Mouse (Mus musculus) cerebellum, adult 8-10 months (tissue): ENCODE measurements around the gene Phka2.

Experiments used
- DNase-seq: peaks from one replicate; pipeline ENCODE4 v3.0.0; 2022

The Phka2 gene

DNA sequence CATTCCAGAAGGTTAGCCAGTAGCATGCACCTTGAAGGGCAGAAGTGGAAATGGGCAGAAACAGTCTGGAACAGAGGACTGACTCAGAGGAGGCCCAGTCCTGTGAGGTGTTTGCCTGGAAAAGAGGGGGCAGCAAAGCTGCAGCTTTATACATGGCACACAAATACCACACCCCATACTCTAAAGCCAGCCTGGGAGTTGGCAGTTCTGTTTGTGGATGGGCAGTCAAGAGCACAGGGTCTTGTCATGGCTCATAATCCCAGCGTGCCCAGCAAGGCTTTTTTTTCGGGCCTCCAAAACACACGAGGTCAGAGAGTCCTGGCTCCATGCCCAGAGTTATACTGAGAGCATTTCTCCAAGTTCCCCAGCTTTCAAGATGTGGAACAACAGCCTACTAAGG, 99.1 kb downstream of the Phka2 start:
- DNase-seq, result no peak

DNA sequence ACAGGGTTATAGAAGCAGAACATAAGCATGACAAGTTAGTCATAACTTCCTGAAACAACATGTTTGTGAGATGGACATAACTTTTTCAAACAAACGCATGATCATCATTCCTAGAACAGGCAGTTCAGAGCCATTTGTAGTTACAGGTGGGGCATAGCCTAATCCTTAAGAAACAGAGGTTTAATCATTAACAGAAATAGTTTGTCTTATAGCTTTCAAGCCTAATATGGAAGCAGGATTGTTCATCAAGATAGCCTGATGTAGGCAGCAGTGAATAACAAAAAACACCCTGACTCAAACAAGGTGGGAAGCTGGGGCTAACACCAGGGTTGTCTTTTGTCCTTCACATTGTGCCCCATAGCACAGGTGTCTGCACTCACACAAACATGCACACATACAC, 100.8 kb downstream of the Phka2 start:
- no peak for DNase-seq

DNA sequence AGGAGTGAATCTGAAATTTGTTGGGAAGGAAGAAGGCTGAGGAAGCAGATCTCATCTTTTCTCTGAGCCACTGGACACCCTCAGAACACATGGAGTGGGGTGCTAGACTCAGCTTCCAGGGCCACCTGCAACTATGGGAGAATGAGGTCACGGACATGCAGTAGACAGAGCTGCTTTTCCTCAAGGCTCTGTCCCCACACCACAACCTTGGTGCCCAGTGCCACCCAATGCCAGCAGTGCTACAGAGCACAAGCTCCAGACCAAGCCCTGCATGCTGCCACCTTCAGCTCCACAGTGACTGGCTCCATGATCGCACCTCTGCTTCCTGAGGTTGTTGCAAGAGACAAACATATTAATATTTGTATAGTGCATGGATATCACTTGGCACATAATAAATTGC, 101.3 kb downstream of the Phka2 start:
- no peak for DNase-seq

DNA sequence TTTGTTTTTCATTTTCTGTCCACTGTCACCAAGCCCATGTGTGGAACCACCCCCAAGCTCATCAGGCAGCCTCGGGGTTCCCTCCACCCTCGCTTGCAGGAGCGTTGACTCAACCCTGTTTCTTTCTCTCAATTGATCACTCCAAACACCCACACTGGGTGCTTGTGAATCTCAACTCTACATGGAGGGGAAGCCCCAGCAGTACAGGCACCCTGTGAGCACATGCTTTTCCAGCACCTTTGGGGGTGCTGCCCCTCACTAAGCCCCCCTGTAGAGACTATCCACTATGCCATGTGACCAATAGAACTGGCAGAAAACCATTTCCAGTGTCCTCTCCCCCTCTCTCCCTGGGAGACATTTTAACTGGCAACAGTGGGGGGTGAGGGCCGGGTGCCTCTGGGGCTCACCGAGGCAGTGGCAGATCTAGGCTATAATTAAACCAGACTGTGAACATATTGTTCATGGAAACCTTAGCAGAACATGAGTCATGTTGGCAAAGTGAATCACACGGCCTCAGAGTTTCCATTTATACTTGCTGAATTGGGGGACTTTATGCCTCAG, 102.1 kb downstream of the Phka2 start:
- no peak for DNase-seq

DNA sequence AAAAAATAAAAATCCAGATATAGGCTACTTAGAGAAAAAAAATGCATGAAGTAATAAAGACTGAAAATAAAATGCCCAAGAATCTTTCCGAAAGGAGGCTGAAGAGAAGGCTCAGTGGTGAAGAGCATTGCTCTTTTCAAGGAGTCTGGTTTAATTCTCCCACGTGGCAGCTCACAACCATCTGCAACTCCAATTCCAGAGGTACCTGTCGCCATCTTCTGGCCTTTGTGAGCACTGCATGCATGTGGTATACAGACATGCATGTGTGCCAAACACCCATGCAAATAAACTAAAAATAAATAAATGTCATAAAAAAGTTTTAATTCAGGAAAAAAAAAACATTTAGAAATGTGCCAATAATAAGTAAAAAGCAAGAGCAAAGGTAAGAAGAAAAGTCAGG, 107.9 kb downstream of the Phka2 start:
- DNase-seq, result no peak

DNA sequence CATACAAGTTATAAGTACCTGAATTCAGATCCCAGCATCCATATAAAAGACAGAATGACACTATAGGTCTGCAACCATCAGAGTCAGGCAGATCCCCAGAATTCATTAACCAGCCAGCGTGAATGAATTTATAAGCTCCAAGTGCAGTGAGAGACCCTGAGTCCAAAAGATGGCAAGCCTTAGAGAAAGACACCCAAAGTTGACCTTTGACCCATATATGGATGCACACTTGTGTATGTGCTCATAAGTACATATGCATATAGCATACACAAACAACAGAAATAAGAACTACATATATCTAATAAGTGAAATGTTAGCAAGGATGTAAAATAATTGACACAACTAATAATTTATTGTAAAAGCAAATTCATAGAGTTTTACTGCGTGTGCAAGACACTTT, 108.5 kb downstream of the Phka2 start:
- DNase-seq, result no peak

DNA sequence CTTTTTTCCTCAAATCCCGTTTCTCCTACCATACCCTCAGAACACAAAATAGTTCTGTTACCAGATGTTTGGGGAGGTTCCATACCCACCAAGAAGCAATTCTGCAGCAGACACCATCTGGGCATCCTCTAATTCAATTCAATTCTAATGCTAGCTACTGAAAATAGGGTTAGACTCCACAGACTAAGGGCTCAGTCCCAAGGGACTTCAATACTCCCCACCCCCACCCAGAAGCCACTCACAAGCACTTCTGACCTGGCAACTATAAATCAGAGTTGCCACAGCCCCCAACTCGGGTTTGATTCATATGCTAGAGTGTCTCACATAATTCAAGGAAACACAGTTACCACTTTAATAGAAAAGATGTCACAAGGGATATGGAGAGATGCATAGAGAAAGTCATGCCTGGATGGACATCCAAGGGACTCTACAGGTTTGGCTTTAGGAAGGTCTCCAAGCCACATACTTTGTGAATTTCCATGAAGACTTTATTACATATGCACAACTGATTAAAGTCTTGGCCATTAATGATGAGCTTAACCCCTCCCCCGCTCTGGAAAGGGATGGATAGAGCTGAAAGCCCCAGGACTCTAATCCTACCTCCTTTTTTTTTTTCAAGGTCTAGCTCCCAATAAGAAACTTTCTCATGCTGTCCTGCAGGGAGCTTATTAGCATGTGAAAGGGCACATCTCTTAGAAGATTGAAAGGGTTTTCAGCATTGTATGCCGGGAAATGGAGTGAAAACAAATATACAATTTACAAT, 109.1 kb downstream of the Phka2 start:
- no peak for DNase-seq
